ENCODE assay signal across 9 mouse cellular contexts in the genomic region with DNA sequence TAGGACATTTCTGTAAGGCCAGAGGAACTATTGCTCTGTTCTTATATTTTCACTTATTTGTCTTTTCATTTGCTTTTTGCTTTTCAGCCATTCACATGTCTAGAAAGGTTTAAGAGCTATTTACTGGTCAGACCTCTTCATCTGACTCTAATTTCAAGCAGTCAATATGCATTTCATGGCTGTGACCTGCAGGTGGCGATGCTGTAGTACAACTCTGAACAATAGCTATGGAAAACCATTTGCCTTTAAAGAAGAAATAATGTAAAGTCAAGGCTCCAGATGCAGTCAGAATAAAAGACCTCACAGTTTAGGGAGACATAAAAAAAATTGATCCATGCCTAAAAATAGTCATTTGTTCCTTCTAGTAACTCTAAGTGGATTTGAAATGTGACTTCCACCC.
DNase-seq lines count a peak whose midpoint lies in the region; ATAC-seq lines count a peak whose summit lies in the region.
"Had no signal": no experiment of that assay in that cellular context is flagged by ENCODE, and none has a peak within 500 bp of the region (broad histone marks: within the 10 kb centered on the region; RNA-seq: fewer than 3 reads in every experiment).

No protein-coding gene starts in this region.

- no peak overlapping the region for H3K27ac ChIP-seq in limb, embryonic 11.5 days (replicated peaks; ENCODE audit: low read depth, low read length)

- peak; percentile 8 for DNase-seq in gastrocnemius, postnatal 10 days
- no peak for DNase-seq in gastrocnemius, postnatal 36 days
- DNase-seq in thymus, postnatal 4 days: peak; percentile 13
- DNase-seq in thymus, postnatal 14 days: no peak
- DNase-seq in embryo, embryonic 9.5 days (ENCODE audit: extremely low spot score): peak; percentile 1
- peak; percentile 54 for DNase-seq in limb, embryonic 11.5 days (ENCODE audit: low spot score)
- no peak for DNase-seq in thymus, postnatal 0 days (ENCODE audit: low spot score)

- 3% methylated on average over 1 of the region's 1 CpGs for WGBS in limb, embryonic 11.5 days

- intact Hi-C loops in gastrocnemius, postnatal 36 days (cut with DNase I): no loop called here

- no peaks in the 10 kb centered on the region for H3K4me1 ChIP-seq in limb, embryonic 11.5 days (ENCODE audit: control insufficient read depth, insufficient read depth, low read length)
- H3K4me1 ChIP-seq: megakaryocyte, embryonic 14.5 days had no signal

- H3K4me2 ChIP-seq in limb, embryonic 11.5 days (ENCODE audit: low read depth, severe bottlenecking): no peak overlapping the region

- H3K9me3 ChIP-seq in limb, embryonic 11.5 days (ENCODE audit: control insufficient read depth, low read length): no peaks in the 10 kb centered on the region
- H3K9me3 ChIP-seq: megakaryocyte, embryonic 14.5 days had no signal

- ATAC-seq in limb, embryonic 11.5 days (ENCODE audit: insufficient number of reproducible peaks, low FRiP score, low TSS enrichment, low read depth): no peak
- ATAC-seq in megakaryocyte, adult 5-6 weeks (ENCODE audit: poor library complexity, severe bottlenecking): no peak

- no peak overlapping the region for H3K4me3 ChIP-seq in limb, embryonic 11.5 days (ENCODE audit: low read depth, low read length)
- H3K4me3 ChIP-seq: megakaryocyte, embryonic 14.5 days had no signal

- H3K9ac ChIP-seq in limb, embryonic 11.5 days (ENCODE audit: low read length): no peak overlapping the region

- no peaks in the 10 kb centered on the region; the same call in 1 of the 2 replicates for H3K27me3 ChIP-seq in limb, embryonic 11.5 days (ENCODE audit: control insufficient read depth, insufficient read depth, low read length)

- no peaks in the 10 kb centered on the region for H3K36me3 ChIP-seq in limb, embryonic 11.5 days (ENCODE audit: control insufficient read depth, insufficient read depth, low read length)

Comparison
In these comparisons a context has a peak if more than half of its experiments do, and no peak if none do; other contexts are left out.
1. DNase-seq: peak in gastrocnemius, postnatal 10 days (single experiment), thymus, postnatal 4 days (single experiment), embryo, embryonic 9.5 days (single experiment) and limb, embryonic 11.5 days (single experiment); none in gastrocnemius, postnatal 36 days (0 of 2), thymus, postnatal 14 days (single experiment) and thymus, postnatal 0 days (single experiment).